Mouse (Mus musculus) G1E (cell line): Measurements from ENCODE around the gene Magi1.

Experiments
- CTCF ChIP-seq: IDR thresholded peaks from 2 replicates; pipeline ENCODE4 v1.5.1; 2012; ENCODE audit warnings: low read depth, low read length, inconsistent platforms, mixed read lengths
- GATA2 ChIP-seq: IDR thresholded peaks from 2 replicates; pipeline ENCODE4 v1.6.1; 2012; ENCODE audit warnings: low read depth, low read length, inconsistent platforms, borderline replicate concordance
- POLR2AphosphoS5 ChIP-seq: IDR thresholded peaks from 2 replicates; pipeline ENCODE4 v1.6.1; 2012; ENCODE audit warnings: low read depth, low read length, inconsistent platforms; ENCODE audit not compliant: insufficient replicate concordance
- TAL1 ChIP-seq: conservative IDR thresholded peaks from 2 replicates; pipeline ENCODE4 v1.6.1; 2012; ENCODE audit warnings: low read depth, low read length, inconsistent platforms, mixed read lengths

GRCm38 (mm10) chr6:93666731-93667130 is 617.0 kb downstream of the Magi1 start:
- TF ChIP-seq CTCF (no peak), TAL1 (no peak), GATA2 (no peak), POLR2AphosphoS5 (no peak)
